Mouse (Mus musculus): ENCODE results near the gene Esrra. TPM values are rescaled to one million over a fixed set of nuclear protein-coding genes. Genes with fewer than 3 reads are reported as not detected.

The Esrra gene
- 6.2 and 7.0 TPM in 2 replicates for polyA plus RNA-seq (2016; fragmentation: Nextera tagmentation; extraction: Ambion mirVana)

DNA sequence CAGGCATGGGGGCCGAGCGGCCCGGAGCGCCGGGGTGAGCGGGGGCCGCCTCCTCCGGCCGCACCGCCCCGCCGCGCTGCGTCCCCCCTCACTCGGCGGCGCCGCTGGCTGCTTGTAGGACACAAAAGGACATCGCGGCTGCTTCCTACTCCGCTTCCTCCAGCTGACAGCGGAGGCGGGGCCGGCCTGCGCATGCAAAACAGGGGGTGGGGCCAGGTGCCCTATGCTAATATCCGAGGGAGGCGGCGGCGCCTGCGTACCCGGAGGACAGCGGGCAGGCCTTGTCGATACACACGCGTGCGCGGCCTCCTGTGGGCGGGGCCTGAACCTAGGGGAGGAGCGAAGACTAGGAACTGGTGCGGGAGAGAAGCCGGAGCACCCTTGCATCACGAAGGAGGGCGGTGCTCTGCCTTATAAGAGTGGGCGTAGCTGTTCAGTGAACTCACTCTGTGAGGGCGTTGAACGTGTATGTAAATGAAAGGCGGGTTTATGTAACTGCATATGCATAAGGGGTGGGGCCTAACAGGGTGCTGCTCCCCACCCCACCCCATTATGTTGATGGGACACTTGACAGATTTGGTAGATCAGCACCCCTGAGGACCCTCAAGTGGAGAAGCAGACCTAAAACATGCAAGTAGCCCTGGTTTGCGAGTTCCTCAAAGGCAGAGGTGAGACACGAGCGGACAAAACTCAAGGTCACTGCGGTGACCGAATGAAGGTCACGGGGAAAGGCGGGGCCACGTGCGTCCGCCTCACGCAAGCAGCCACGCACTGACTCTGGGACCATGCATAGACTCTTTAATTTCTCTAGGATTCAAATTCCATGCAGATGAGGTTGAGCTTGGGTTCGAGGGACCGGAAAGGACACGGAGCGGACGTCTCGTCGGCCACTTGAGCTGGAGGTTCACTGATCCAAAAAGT, at the start of gene Esrra:
TSS of gene Esrra (minus strand) at position 167 of the 921 bp plus-strand sequence.
- Histone ChIP-seq H3K4me3 (peak within 1 kb of the TSS; percentile 82), H3K27ac (peak within 1 kb of the TSS; percentile 89), H3K27me3 (ENCODE audit: low read depth, poor library complexity, severe bottlenecking) (peaks cover 48% of the 10 kb centered on the region), H3K9me3 (replicated peaks) (0 out of 2 replicates have a peak, but pooled peaks cover 3% of the 10 kb centered on the region), H3K4me1 (peaks cover 45% of the 10 kb centered on the region), H3K36me3 (no peaks in the 10 kb centered on the region)
- peak; percentile 100 for DNase-seq (ENCODE audit: low spot score)
- under 1% methylated on average over 66 of the region's 66 CpGs for WGBS

DNA sequence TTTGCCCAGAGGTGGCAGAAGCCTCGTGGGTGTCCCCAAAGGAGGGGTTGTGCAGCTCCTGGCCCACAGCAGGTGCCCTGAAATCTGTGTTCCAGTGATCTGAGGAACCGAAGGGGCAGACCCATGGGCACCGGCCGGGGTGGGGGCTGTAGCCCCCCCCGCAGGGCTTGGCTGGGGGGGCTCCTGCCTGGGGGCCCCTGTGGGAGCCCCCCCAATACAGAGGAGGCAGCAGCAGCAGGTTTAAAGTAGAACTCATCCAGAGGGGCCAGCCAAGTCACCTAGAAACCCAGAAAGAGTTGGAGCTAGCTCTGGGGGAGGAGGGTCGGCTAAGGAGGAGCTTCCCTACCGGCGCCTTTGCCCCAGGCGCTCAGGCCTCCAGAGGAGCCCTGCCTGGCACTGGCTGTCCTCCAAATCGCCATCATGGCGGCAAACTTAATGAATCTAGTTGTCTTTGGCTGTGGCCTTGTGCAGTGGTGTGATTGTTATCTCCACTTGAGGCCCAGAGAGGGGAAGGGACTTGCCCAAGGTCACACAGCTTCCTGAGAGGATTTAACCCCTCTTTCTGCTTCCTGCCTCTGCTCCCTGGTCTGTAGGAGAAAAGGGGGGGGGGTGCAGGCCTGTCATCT, 49.0 kb upstream of the Esrra start:
- WGBS: 24% methylated on average over 11 of the region's 11 CpGs
- Histone ChIP-seq H3K4me3 (peak overlapping the region; percentile 66), H3K9me3 (replicated peaks) (no peaks in the 10 kb centered on the region), H3K27ac (peak overlapping the region; percentile 87), H3K27me3 (ENCODE audit: low read depth, poor library complexity, severe bottlenecking) (peaks cover 3% of the 10 kb centered on the region; the same call in 1 of the 2 replicates), H3K4me1 (peaks cover 59% of the 10 kb centered on the region), H3K36me3 (peaks cover 10% of the 10 kb centered on the region)
- no peak for DNase-seq (ENCODE audit: low spot score)

DNA sequence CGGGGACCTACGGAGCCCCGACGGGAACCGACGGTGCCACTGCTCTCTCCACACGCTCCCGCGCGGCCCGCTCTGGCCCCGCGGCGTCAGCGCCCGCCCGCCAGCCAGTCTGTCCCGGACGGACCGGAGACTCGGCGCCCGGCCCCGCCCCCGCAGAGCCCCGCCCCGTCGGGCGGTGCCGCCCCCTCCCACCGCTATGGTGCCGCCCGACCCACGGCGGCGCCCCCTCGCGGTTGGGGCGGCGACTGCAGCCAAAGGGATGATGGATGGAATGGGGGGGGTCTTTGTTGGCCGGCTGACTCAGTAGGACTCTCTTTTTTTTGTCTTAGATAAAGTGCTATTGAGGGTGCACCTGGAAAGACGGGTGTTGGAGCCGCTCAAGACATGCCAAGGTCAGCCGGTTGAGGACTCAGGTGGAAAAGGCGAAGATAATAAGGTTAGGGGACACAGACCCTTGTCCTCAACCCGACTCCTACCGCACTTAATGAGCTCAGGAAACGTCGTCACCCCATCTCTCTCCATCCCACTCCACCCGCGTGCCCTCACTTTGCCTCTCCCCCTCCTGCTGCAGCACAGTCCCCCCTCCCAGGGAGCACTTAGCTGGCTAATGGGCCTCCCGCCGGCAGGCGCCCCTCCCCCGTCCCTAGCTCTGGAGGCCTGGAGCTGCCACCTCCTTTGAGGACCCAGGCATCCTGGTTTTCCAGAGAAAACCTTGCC, 48.2 kb upstream of the Esrra start:
- Histone ChIP-seq H3K36me3 (peaks cover 17% of the 10 kb centered on the region), H3K4me3 (peak overlapping the region; percentile 66), H3K27me3 (ENCODE audit: low read depth, poor library complexity, severe bottlenecking) (peaks cover 3% of the 10 kb centered on the region; the same call in 1 of the 2 replicates), H3K4me1 (peaks cover 59% of the 10 kb centered on the region), H3K9me3 (replicated peaks) (no peaks in the 10 kb centered on the region), H3K27ac (peak overlapping the region; percentile 87)
- peak; percentile 86 for DNase-seq (ENCODE audit: low spot score)
- 1% methylated on average over 53 of the region's 55 CpGs for WGBS

DNA sequence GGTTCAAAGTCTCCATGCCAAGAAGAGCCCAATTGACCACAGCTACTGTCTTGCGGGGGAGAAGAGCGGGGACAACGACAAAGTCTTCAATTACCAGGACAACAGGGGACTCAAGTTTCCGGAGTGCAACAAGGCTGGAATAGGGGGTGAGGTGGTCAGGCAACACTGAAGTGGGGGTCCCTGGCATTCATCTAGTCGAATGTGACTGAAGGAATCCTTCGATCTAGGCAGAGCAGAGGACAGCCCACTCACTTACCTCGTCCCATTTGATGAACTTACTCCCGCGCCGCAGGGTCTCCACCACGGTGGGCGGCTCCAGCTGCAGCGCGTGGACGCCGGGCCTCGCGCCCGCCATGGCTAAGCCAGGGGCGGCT, 47.7 kb upstream of the Esrra start:
- Histone ChIP-seq H3K9me3 (replicated peaks) (no peaks in the 10 kb centered on the region), H3K36me3 (peaks cover 23% of the 10 kb centered on the region), H3K4me3 (peak overlapping the region; percentile 66), H3K27ac (peak overlapping the region; percentile 87), H3K4me1 (peaks cover 59% of the 10 kb centered on the region), H3K27me3 (ENCODE audit: low read depth, poor library complexity, severe bottlenecking) (peaks cover 3% of the 10 kb centered on the region; the same call in 1 of the 2 replicates)
- no peak for DNase-seq (ENCODE audit: low spot score)
- WGBS: under 1% methylated on average over 20 of the region's 20 CpGs

DNA sequence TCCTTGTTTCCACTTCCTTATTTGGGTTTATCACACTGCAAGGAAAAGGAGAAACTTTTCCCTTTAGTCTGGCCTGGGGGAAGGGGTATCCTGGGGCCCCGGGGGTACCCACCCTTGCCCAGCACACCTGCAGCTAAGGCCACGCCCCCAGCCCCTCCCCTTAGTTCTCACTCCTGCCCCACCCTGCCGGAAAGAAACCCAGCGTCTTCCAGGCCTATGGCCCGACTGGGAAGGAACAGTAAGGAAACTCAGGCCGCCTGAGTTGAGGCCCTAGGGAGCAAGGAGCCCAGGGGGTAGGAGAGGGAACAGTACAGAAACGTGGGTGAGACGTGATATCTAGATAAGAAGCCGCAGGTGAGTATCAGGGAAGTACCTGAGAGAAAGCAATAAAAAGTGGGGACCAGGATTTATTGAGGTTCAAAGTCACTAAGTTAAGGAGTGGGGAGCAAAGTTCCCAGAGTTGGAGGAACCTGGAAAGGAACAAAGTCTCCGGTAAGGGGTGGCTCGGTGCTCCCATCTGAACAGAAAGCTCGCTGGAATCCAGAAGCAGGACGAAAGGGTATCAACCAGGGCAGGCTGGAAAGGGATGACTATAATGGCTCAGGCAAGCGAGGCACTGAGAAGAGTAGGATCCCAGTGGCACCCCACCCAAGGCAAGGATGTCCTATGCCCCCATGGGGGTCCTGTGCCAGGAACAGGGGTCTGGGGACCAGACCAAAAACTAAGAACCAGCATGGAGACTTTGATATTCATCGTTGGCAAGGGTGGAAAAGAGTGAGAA, 47.1 kb upstream of the Esrra start:
- peak overlapping the region; percentile 66 for H3K4me3 ChIP-seq
- peaks cover 54% of the 10 kb centered on the region for H3K4me1 ChIP-seq
- 12% methylated on average over 15 of the region's 15 CpGs for WGBS
- no peaks in the 10 kb centered on the region for H3K9me3 ChIP-seq (replicated peaks)
- peak overlapping the region; percentile 87; the same call in 1 of the 2 replicates for H3K27ac ChIP-seq
- no peak for DNase-seq (ENCODE audit: low spot score)
- H3K27me3 ChIP-seq (ENCODE audit: low read depth, poor library complexity, severe bottlenecking): peaks cover 3% of the 10 kb centered on the region; the same call in 1 of the 2 replicates
- H3K36me3 ChIP-seq: peaks cover 29% of the 10 kb centered on the region

DNA sequence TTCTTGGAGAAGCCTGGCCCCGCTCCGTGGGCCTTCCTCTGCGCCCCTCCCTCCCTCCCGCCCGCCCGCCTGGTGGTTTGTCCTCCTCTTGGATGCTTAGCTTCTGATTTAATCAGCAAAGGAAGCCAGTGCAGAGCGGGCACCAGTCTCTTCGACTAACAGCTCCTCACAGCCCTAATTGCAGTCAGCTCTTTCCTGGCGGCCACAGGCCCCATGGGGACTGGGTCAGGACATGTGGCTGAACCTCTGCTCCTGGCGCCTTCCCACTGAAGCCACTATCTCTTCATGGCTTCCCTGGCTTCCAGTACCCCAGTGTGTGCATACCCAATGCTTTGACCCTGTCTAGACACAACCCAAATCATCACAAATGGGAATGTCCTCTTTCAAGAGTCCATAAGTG, 34.8 kb upstream of the Esrra start:
- Histone ChIP-seq H3K27me3 (ENCODE audit: low read depth, poor library complexity, severe bottlenecking) (no peaks in the 10 kb centered on the region), H3K36me3 (peaks cover 69% of the 10 kb centered on the region), H3K27ac (no peak overlapping the region), H3K9me3 (replicated peaks) (no peaks in the 10 kb centered on the region), H3K4me1 (peaks cover 21% of the 10 kb centered on the region), H3K4me3 (no peak overlapping the region)
- 85% methylated on average over 10 of the region's 10 CpGs for WGBS
- no peak for DNase-seq (ENCODE audit: low spot score)

DNA sequence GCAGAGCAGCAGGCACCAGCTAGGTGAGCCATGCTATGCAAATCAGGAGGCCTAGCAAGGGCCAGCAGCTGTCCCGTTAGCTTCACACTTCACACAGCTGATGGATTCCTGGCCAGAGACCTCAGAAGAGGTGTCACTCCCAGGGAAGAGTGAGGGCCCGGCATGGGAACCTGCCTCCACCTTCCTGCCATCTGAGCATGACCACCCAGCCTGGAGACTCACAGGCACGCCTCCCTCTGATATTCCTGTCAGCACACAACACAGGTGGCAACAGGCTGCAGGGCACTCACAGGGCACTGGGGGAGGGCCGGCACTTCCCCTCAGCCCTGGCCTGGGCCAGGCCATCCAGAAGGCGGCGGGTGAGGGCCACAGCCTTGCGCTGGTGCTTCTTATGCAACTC, 33.8 kb upstream of the Esrra start:
- Histone ChIP-seq H3K27me3 (ENCODE audit: low read depth, poor library complexity, severe bottlenecking) (no peaks in the 10 kb centered on the region), H3K36me3 (peaks cover 64% of the 10 kb centered on the region), H3K27ac (0 out of 2 replicates have a peak overlapping the region, but pooled peaks have one; percentile 10), H3K4me3 (no peak overlapping the region), H3K9me3 (replicated peaks) (no peaks in the 10 kb centered on the region), H3K4me1 (peaks cover 23% of the 10 kb centered on the region)
- no peak for DNase-seq (ENCODE audit: low spot score)
- WGBS: 69% methylated on average over 7 of the region's 7 CpGs

DNA sequence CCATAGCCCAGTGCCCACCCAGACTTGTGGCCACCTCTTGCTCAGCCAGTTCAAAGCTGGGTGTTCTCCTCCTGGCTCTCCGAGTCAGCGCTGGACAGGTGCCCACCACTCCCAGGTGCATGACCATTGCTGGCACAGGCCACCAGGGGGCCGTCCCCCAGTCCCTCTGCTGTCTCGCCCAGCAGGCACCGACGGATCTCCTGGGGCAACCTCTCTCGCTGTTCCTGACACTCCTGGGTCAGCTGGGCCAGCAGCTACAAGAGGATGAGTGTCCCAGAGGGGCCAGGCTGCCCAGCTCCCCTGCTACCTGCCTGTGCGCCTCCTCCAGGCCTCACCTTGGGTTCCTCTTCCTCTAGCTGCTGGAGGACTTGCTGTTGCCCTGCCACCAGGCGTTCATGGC, 32.4 kb upstream of the Esrra start:
- Histone ChIP-seq H3K4me3 (no peak overlapping the region), H3K27ac (no peak overlapping the region), H3K36me3 (peaks cover 51% of the 10 kb centered on the region), H3K4me1 (peaks cover 33% of the 10 kb centered on the region), H3K9me3 (replicated peaks) (no peaks in the 10 kb centered on the region), H3K27me3 (ENCODE audit: low read depth, poor library complexity, severe bottlenecking) (no peaks in the 10 kb centered on the region)
- WGBS: 56% methylated on average over 9 of the region's 9 CpGs
- DNase-seq (ENCODE audit: low spot score): peak; percentile 61

DNA sequence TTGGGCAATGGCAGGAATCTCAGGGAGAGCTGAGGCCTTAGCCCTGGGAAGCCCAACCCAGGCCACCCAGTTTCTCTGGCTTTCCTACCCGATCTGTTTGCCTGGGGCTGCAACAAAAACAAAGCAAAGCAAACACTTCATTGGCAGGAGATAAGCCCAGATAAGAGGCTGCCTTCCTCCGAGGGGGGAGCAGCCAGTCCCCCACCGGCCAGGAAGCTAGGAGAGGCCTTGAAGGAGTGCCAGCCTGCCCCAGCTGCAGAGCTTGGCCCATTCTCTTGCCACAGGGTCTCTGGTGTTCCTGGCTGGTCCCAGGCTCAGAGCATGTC, 31.1 kb upstream of the Esrra start:
- peaks cover 37% of the 10 kb centered on the region for H3K36me3 ChIP-seq
- H3K27me3 ChIP-seq (ENCODE audit: low read depth, poor library complexity, severe bottlenecking): no peaks in the 10 kb centered on the region
- 0 out of 2 replicates have a peak overlapping the region, but pooled peaks have one; percentile 89 for H3K27ac ChIP-seq
- no peak for DNase-seq (ENCODE audit: low spot score)
- H3K4me1 ChIP-seq: peaks cover 33% of the 10 kb centered on the region
- no peaks in the 10 kb centered on the region for H3K9me3 ChIP-seq (replicated peaks)
- peak overlapping the region; percentile 62 for H3K4me3 ChIP-seq
- WGBS: 16% methylated on average over 3 of the region's 3 CpGs

DNA sequence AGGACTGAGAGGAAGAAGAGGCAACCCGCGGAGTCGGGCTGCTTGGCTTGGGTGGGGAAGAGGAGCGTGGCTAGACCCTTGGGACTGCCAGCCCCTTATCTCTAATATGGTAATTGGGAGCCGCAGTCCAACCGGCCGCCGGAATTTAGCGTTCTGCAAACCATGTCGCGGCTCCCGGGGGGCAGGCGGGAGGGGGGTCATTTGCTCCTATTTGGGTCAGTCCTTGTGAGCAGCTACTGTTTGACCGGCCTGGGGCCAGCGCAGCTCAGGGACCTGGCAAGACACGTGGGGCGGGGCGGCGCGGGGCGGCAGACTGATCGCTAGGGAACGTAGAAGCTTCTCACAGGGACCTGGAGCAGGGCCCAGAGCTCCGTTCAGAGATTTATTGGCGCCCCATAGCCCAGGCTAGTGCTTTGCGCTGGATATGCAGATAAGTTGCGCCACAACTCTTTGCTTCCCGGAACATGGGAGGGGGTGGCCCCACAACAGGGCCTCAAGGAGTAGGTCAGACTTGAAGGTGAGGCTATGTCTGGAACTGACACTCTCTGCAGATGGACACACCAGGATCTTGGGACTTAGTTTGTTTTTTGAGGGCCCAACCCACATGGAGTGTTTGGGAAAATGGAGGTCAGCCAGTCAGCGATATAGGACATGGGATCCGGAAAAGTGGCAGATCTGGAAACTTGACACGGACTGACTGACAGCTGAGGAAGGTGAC, 30.5 kb upstream of the Esrra start:
- Histone ChIP-seq H3K4me1 (peaks cover 33% of the 10 kb centered on the region), H3K27me3 (ENCODE audit: low read depth, poor library complexity, severe bottlenecking) (no peaks in the 10 kb centered on the region), H3K9me3 (replicated peaks) (no peaks in the 10 kb centered on the region), H3K4me3 (peak overlapping the region; percentile 62), H3K27ac (peak overlapping the region; percentile 89), H3K36me3 (peaks cover 32% of the 10 kb centered on the region)
- peak; percentile 72 for DNase-seq (ENCODE audit: low spot score)
- 3% methylated on average over 31 of the region's 31 CpGs for WGBS

DNA sequence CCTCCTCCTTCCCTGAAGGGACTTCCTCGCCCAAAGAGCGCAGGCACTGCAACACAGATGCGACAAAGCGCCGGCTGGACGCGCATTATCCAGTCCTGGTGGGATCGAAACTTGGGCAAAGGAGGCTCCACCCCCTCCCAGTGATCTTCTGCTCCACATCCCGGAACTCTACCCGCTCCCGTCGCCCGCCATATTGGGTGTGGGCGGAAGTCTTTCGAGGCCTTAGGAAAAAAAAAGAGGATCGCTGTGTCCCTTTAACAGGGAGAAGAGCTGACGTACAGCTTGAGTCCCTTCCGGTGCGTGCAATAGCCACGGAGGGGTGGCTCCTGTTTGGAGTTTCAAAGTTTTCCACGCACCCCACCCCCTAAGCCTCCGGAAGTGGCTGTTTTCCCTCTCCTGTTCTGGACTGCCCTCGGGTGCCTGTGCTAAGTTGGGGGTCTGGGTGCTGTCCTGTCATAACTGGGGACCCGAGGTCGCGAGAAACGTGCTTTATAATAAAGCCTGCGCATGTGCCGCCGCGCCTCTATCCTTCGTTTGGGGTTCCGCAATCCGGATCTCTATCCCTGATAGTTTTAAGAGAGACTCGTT, 29.9 kb upstream of the Esrra start:
- Histone ChIP-seq H3K27me3 (ENCODE audit: low read depth, poor library complexity, severe bottlenecking) (no peaks in the 10 kb centered on the region), H3K9me3 (replicated peaks) (no peaks in the 10 kb centered on the region), H3K36me3 (peaks cover 26% of the 10 kb centered on the region), H3K4me1 (peaks cover 33% of the 10 kb centered on the region), H3K27ac (peak overlapping the region; percentile 89), H3K4me3 (peak overlapping the region; percentile 62)
- under 1% methylated on average over 35 of the region's 35 CpGs for WGBS
- DNase-seq (ENCODE audit: low spot score): peak; percentile 91
